Mouse (Mus musculus) CH12.LX (cell line): ENCODE measurements around the gene Rab28. TPM values are rescaled to one million over a fixed set of nuclear protein-coding genes. Genes with fewer than 3 reads are reported as not detected.

ENCODE experiments used
- DNase-seq: peaks from one replicate; pipeline ENCODE4 v3.0.0-alpha.2; 2013; ENCODE audit errors: extremely low read depth
- H3K27ac ChIP-seq: 2 replicates; pipeline ENCODE4 v1.5.1; 2012; ENCODE audit warnings: low read depth, mild to moderate bottlenecking, control low read depth, moderate library complexity; ENCODE audit not compliant: insufficient read depth
- H3K27me3 ChIP-seq: replicated peaks from 2 replicates; pipeline ENCODE3; 2012; ENCODE audit warnings: inconsistent platforms
- H3K36me3 ChIP-seq, 2 experiments: replicated peaks in 1 of 2; 2 replicates each; pipeline versions ENCODE3 to v1.6.1; 2012; ENCODE audit warnings: inconsistent platforms in 1 of 2, low read length in 1 of 2, mild to moderate bottlenecking in 1 of 2, mixed read lengths in 1 of 2, moderate library complexity in 1 of 2; ENCODE audit not compliant: control insufficient read depth in 1 of 2, insufficient read depth in 1 of 2
- H3K4me1 ChIP-seq, 2 experiments: 2 replicates each; pipeline ENCODE4 v1.6.1; 2012; ENCODE audit warnings: inconsistent platforms in 1 of 2, moderate library complexity in 1 of 2; ENCODE audit not compliant: insufficient read depth in 2 of 2, control insufficient read depth in 1 of 2
- H3K4me2 ChIP-seq: 2 replicates; pipeline ENCODE4 v1.6.1; 2012; ENCODE audit warnings: low read depth, mild to moderate bottlenecking, control low read depth; ENCODE audit not compliant: poor library complexity, insufficient read depth, severe bottlenecking
- H3K4me3 ChIP-seq, 3 experiments: fragments of 150-350 bp in 1 of 3; sonication (generic) in 1 of 3; replicated peaks in 1 of 3; 2 replicates each; pipeline versions ENCODE3 to v1.5.1; 2011 to 2012; ENCODE audit warnings: low read depth in 2 of 3, low read length in 2 of 3, mild to moderate bottlenecking in 2 of 3, moderate library complexity in 2 of 3, control low read depth in 1 of 3, improper control_type of control experiment in 1 of 3, inconsistent platforms in 1 of 3, mixed read lengths in 1 of 3; ENCODE audit not compliant: poor library complexity in 1 of 3
- H3K79me2 ChIP-seq: replicated peaks from 2 replicates; pipeline ENCODE4 v1.6.1; 2012; ENCODE audit warnings: mild to moderate bottlenecking, moderate library complexity; ENCODE audit not compliant: control insufficient read depth, poor library complexity, insufficient read depth, severe bottlenecking; ENCODE audit errors: extremely low read depth
- H3K9ac ChIP-seq: 2 replicates; pipeline ENCODE4 v1.6.1; 2012; ENCODE audit warnings: low read depth, mild to moderate bottlenecking, control low read depth, moderate library complexity; ENCODE audit not compliant: insufficient read depth
- H3K9me3 ChIP-seq: replicated peaks from 2 replicates; pipeline ENCODE3; 2012; ENCODE audit warnings: low read length, inconsistent platforms, mixed read lengths
- BHLHE40 ChIP-seq: IDR thresholded peaks from 2 replicates; pipeline ENCODE4 v1.6.1; 2011; ENCODE audit warnings: mild to moderate bottlenecking, low read depth, low read length, improper control_type of control experiment
- CHD1 ChIP-seq: IDR thresholded peaks from 2 replicates; pipeline ENCODE4 v1.6.1; 2012; ENCODE audit warnings: low read depth, low read length, improper control_type of control experiment, inconsistent platforms
- CHD2 ChIP-seq: IDR thresholded peaks from 2 replicates; pipeline ENCODE4 v1.6.1; 2011; ENCODE audit warnings: low read length, improper control_type of control experiment
- ELF1 ChIP-seq: IDR thresholded peaks from 2 replicates; pipeline ENCODE4 v1.6.1; 2014; ENCODE audit warnings: low read depth, mild to moderate bottlenecking, inconsistent platforms, low read length, improper control_type of control experiment
- EP300 ChIP-seq: IDR thresholded peaks from 2 replicates; pipeline ENCODE4 v1.6.1; 2011; ENCODE audit warnings: low read length, improper control_type of control experiment
- ETS1 ChIP-seq: conservative IDR thresholded peaks from 2 replicates; pipeline ENCODE4 v1.6.1; 2012; ENCODE audit warnings: low read depth, mild to moderate bottlenecking, inconsistent platforms, low read length, improper control_type of control experiment, moderate library complexity
- HCFC1 ChIP-seq: IDR thresholded peaks from 2 replicates; pipeline ENCODE4 v1.6.1; 2012; ENCODE audit warnings: low read depth, mild to moderate bottlenecking, inconsistent platforms, low read length, improper control_type of control experiment
- IRF4 ChIP-seq: IDR thresholded peaks from 2 replicates; pipeline ENCODE4 v1.6.1; 2014; ENCODE audit warnings: low read depth, mild to moderate bottlenecking, inconsistent platforms, low read length, improper control_type of control experiment
- JUN ChIP-seq: IDR thresholded peaks from 2 replicates; pipeline ENCODE4 v1.6.1; 2011; ENCODE audit warnings: low read depth, mild to moderate bottlenecking, low read length, improper control_type of control experiment, moderate library complexity; ENCODE audit not compliant: insufficient read depth
- MAFK ChIP-seq: IDR thresholded peaks from 2 replicates; pipeline ENCODE4 v1.6.1; 2011; ENCODE audit warnings: low read length, improper control_type of control experiment; ENCODE audit not compliant: insufficient replicate concordance
- MAX ChIP-seq: IDR thresholded peaks from 2 replicates; pipeline ENCODE4 v1.6.1; 2011; ENCODE audit warnings: low read length, improper control_type of control experiment
- MXI1 ChIP-seq: IDR thresholded peaks from 2 replicates; pipeline ENCODE4 v1.6.1; 2011; ENCODE audit warnings: mild to moderate bottlenecking, low read depth, low read length, improper control_type of control experiment
- NELFE ChIP-seq: IDR thresholded peaks from 2 replicates; pipeline ENCODE4 v1.6.1; 2011; ENCODE audit warnings: low read depth, low read length, improper control_type of control experiment
- POLR2A ChIP-seq: IDR thresholded peaks from 2 replicates; pipeline ENCODE4 v1.6.1; 2011; ENCODE audit warnings: low read depth, mild to moderate bottlenecking, improper control_type of control experiment, low read length
- RCOR1 ChIP-seq: conservative IDR thresholded peaks from 2 replicates; pipeline ENCODE4 v1.6.1; 2012; ENCODE audit warnings: low read depth, mild to moderate bottlenecking, inconsistent platforms, low read length, improper control_type of control experiment
- SIN3A ChIP-seq: IDR thresholded peaks from 2 replicates; pipeline ENCODE4 v1.6.1; 2012; ENCODE audit warnings: low read length, improper control_type of control experiment, inconsistent platforms
- SMC3 ChIP-seq: IDR thresholded peaks from 2 replicates; pipeline ENCODE4 v1.6.1; 2011; ENCODE audit warnings: low read depth, low read length, improper control_type of control experiment
- USF1 ChIP-seq: IDR thresholded peaks from 2 replicates; pipeline ENCODE4 v1.6.1; 2014; ENCODE audit warnings: low read depth, mild to moderate bottlenecking, inconsistent platforms, low read length, improper control_type of control experiment
- ZMIZ1 ChIP-seq: IDR thresholded peaks from 2 replicates; pipeline ENCODE4 v1.6.1; 2012; ENCODE audit warnings: low read depth, mild to moderate bottlenecking, inconsistent platforms, low read length, improper control_type of control experiment
- ZNF384 ChIP-seq: IDR thresholded peaks from 2 replicates; pipeline ENCODE4 v1.6.1; 2012; ENCODE audit warnings: low read depth, low read length, improper control_type of control experiment, inconsistent platforms
- dilution Hi-C: fragments of 300-500 bp; cut with MboI; formaldehyde crosslinking; loops from 2 replicates; pipeline ENCODE4 v1.14.3; 2020; ENCODE audit warnings: low sequenced_read_pairs; ENCODE audit not compliant: extremely low pct_unique_long_range_greater_than_20kb, extremely low pct_ligation_motif_present
- in situ Hi-C: fragments of 300-500 bp; cut with MboI; formaldehyde crosslinking; loops from 3 replicates; pipeline ENCODE4 v1.14.3; 2019; ENCODE audit warnings: low sequenced_read_pairs, low pct_ligation_motif_present, low pct_unique_long_range_greater_than_20kb, mixed read lengths
- polyA plus RNA-seq: library from polyadenylated mRNA; unstranded; fragments of >175 nt; gene quantifications from 2 replicates; pipeline ENCODE4 v1.2.1, GENCODE M21; 2012; ENCODE audit warnings: low read depth; ENCODE audit not compliant: insufficient read length
- total RNA-seq, 2 experiments: library from RNA; depleted of rRNA; stranded (reverse); fragments of 300-350 nt in 1 of 2; fragments of >200 nt in 1 of 2; gene quantifications; 2 replicates each; pipeline ENCODE4 v1.2.3; 2012 to 2014

Gene Rab28
- total and polyA plus RNA-seq, 3 experiments, result 41.1 to 90.6 (median 42.2) TPM

DNA sequence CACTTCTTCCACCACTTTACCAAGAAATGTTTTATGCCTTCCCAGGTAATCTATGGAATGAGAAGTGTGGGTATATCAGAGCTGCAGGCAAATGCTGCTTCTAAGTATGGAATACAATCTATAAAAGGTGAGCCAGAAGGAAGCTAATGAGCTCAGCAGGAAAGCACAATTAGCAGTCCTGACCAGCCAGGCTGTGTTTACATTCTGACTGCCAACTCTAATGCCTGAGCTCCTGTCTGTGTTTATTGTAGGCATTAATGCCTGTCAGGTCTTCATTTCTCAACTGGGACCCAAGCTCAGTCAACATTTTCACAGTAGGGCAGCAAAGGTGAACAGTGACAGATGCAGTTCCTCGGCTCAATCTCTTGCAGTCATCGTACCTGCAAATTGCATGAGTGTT lies 129.9 kb downstream of the Rab28 start:
- no peak overlapping the region for H3K4me2 ChIP-seq
- H3K9ac ChIP-seq, result no peak overlapping the region
- H3K4me1 ChIP-seq, result no peaks in the 10 kb centered on the region
- H3K27me3 ChIP-seq, result no peaks in the 10 kb centered on the region
- no peaks in the 10 kb centered on the region for H3K79me2 ChIP-seq
- no peak for DNase-seq
- dilution Hi-C loops (no loop called here), in situ Hi-C loops (no loop called here)
- H3K9me3 ChIP-seq, result no peaks in the 10 kb centered on the region
- H3K4me3 ChIP-seq, result no peak overlapping the region
- H3K27ac ChIP-seq, result no peak overlapping the region
- no peaks in the 10 kb centered on the region for H3K36me3 ChIP-seq
- TF ChIP-seq USF1 (no peak), RCOR1 (no peak), ZNF384 (no peak), ETS1 (no peak), SMC3 (no peak), BHLHE40 (no peak), POLR2A (no peak), ELF1 (no peak), IRF4 (no peak), EP300 (no peak), CHD1 (no peak), HCFC1 (no peak), CHD2 (no peak), SIN3A (no peak), MAFK (no peak), JUN (no peak), MAX (no peak), ZMIZ1 (no peak), MXI1 (no peak), NELFE (no peak)

Other genes starting within 250 kb of the Rab28 start
- gene Nkx3-2, start 56.3 kb upstream of the Rab28 start, total RNA-seq (2012; rRNA removed), result not detected in 2 replicates
- gene Nkx3-2, start 56.3 kb upstream of the Rab28 start, total RNA-seq (2014; rRNA removed), result not detected in 2 replicates
- gene Nkx3-2, start 56.3 kb upstream of the Rab28 start, polyA plus RNA-seq, result not detected in 2 replicates
- gene Bod1l, start 136.2 kb upstream of the Rab28 start, total RNA-seq (2012; rRNA removed), result 14.5 and 15.4 TPM in 2 replicates
- gene Bod1l, start 136.2 kb upstream of the Rab28 start, total RNA-seq (2014; rRNA removed), result 8.5 and 8.9 TPM in 2 replicates
- gene Bod1l, start 136.2 kb upstream of the Rab28 start, polyA plus RNA-seq, result 15.7 and 16.5 TPM in 2 replicates